Mouse (Mus musculus) left cerebral cortex, postnatal 10 days (tissue): Measurements from ENCODE around the gene Pop5. TPM values are rescaled to one million over a fixed set of nuclear protein-coding genes. Genes with fewer than 3 reads are reported as not detected.

ENCODE experiments used
- DNase-seq, 2 experiments: peaks; one replicate each; pipeline ENCODE4 v3.0.0; 2021 to 2022; ENCODE audit warnings: low spot score in 2 of 2, mixed read lengths in 1 of 2; ENCODE audit errors: extremely low spot score in 1 of 2
- intact Hi-C: fragments of 180-260 bp; cut with DNase I; formaldehyde crosslinking; loops from one replicate; pipeline ENCODE4 v1.15.1; 2025
- total RNA-seq, 2 experiments: library from RNA; stranded (reverse); gene quantifications; 2 replicates each; pipeline ENCODE4 v1.2.3; 2021

Pop5 gene
- total RNA-seq, 2 experiments from 2014 or later = 35.5 to 35.7 TPM

DNA sequence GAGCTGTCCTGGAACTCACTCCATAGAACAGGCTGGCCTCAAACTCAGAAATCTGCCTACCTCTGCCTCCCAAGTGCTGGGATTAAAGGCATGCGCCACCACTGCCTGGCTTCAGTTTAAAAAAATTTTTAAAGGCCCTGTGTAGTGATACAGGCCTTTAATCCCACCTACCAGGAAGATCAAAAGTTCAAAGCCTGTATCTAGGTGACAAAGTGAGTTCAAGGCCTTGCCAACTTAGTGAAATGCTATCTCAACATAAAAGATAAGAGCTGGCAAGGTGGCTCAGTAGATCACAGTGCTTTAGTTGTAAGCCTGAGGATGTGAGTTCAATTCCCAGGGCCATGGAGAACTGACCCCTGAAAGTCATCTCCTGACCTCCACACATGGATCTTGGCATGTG is 42.4 kb downstream of the Pop5 start:
- DNase-seq = no peak
- intact Hi-C loops = no loop called here

DNA sequence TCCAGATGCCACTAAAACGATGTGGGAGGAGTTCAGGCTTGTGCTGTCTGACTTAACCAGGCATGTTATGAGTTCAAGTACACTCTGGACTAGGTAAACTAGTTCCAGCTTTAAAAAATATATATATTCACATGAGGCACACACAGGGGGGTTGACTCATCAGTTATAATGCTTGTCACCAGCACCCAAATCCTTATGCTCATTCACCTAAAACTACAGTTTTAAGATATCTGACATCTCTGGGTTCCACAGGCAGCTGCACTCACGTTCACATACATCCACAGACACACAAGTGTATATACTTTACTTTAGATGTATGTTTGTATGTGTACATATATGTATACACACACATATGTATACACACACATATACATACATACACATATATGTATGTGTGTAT is 43.1 kb downstream of the Pop5 start:
- no peak for DNase-seq
- intact Hi-C loops = no loop called here

DNA sequence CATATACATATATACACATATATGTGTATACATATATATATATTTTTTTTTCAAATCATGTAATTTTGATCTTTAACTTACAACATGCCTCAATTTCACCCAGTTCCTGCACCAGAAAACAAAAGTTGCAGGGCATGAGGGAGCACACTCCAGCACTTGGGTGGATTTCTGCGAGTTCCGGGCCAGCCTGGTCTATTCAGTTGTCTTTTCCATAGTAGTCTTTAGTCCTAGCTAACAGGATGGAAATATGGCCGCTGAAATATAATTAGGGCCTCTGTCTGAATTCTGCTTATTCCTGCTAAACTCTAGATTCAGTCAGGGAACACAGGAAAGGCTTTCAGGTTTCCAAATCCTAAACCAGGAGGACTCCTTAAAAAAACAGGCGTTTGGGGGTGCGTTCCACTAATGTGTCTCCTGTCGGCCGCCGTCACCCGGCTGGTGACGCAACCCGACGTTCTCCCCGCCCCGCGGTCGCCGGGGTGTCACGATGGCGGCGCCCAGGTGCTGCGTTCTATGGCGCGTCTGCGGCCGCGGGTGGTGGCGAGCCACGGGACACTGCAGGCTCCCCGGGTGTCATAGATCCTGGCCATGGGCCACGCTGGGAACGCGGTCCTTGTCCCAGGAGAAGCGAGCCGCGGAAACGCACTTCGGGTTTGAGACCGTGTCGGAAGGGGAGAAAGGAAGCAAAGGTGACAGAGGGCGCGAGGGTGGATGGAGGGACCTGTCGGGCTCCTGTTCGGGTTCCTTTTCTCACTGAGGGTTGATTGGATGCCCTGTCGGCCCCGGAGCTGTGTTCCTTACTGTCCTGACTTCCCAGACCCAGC is 43.8 kb downstream of the Pop5 start, which contains the start of gene Coq5:
TSS of gene Coq5 (plus strand) at position 441 of the 824 bp plus-strand sequence.
- intact Hi-C loops = no loop called here

DNA sequence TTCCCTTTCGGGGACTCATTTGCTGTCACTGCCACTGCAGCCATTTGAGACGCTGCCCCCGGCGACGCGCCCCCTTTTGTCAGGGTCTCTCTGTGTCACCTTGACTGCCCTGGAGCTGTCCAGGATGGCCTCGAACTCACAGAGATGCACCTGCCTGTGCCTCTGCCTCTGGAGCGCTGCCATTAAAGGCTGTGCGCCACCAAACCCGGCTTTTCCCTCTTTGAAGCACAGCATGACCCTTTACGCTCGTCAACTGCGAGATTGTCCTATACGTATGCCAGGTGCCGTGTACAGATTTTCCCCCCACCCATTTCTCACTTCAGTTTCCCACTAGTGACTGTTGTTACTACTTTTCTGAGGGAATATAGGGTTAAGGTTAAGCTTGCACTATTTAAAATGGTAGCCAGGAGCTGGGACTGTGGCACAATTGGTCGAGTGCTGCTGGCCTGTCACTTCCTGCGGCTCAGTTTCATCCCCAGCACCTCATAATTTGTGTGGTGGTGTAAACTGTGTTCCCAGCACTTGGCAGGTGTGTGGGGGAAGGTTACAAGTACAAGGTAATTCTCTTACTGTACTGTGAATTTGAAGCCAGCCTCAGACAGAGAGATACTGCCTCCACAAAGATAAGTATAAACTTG is 44.5 kb downstream of the Pop5 start:
- peak in 1 of 2 experiments; percentile 53 for DNase-seq
- intact Hi-C loops = no loop called here

More for the DNA sequence above, 43.8 kb downstream of the Pop5 start, which contains the start of gene Coq5:
- DNase-seq = peak; percentile 76 to 92

DNA sequence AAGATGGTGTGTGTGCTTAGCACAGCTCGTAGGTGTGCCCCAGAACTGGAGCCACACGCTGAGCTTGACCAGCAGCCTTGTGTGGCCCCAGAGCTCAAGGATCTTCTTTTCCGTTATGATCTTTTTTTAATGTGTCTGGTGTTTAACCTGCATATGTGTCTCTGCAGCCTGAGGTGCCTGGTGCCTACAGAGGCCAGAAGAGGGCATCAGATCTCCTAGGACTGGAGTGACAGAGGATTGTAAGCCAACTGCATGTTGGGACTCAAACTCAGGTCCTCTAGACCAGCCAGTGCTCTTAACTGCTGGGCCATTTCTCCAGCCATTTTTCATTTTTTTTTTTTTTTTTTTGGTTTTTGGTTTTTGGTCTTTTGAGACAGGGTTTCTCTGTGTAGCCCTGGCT is 49.1 kb downstream of the Pop5 start:
- DNase-seq = no peak
- intact Hi-C loops = no loop called here

DNA sequence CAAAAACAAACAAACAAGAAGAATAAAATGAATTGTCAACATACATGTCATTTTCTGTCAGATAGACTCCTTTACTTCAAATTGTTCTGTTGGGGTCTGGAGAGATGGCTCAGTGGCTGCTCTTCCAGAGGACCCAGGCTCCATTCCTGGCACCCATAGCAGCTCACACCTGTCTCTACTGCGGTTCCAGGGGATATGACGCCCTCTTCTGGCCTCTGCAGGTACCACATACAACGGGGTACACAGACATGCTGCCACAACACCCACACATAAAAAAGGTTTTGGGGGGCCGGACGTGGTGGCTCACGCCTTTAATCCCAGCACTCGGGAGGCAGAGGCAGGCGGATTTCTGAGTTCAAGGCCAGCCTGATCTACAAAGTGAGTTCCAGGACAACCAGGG is 58.5 kb downstream of the Pop5 start:
- DNase-seq = no peak
- intact Hi-C loops = no loop called here

Other genes with a start within 250 kb of the Pop5 start
- 100 to 1,000 TPM; 112 to 115 TPM for gene Sppl3, start 224.7 kb upstream of the Pop5 start, total RNA-seq
- gene Gm10401, start 137.5 kb upstream of the Pop5 start, total RNA-seq = not detected
- 1 to 10 TPM; 4.9 to 5.8 TPM for gene Acads, start 116.5 kb upstream of the Pop5 start, total RNA-seq
- gene Unc119b, start 100.9 kb upstream of the Pop5 start, total RNA-seq = 10 to 100 TPM; 22.5 to 27.2 TPM
- 10 to 100 TPM; 68.0 to 72.3 TPM for gene Mlec, start 77.7 kb upstream of the Pop5 start, total RNA-seq
- gene Cabp1, start 41.5 kb upstream of the Pop5 start, total RNA-seq = 100 to 1,000 TPM; 109 to 111 TPM
- gene Rnf10, start 37.1 kb downstream of the Pop5 start, total RNA-seq = 100 to 1,000 TPM; 256 to 269 TPM
- gene Coq5, start 43.8 kb downstream of the Pop5 start, total RNA-seq = 10 to 100 TPM; 36.4 to 37.1 TPM
- 100 to 1,000 TPM; 702 to 749 TPM for gene Dynll1, start 65.2 kb downstream of the Pop5 start, total RNA-seq
- 10 to 100 TPM; 59.6 to 64.6 TPM for gene Srsf9, start 91.3 kb downstream of the Pop5 start, total RNA-seq
- 10 to 100 TPM; 23.8 to 25.5 TPM for gene Gatc, start 105.3 kb downstream of the Pop5 start, total RNA-seq
- 10 to 100 TPM; 30.3 to 32.8 TPM for gene Triap1, start 105.4 kb downstream of the Pop5 start, total RNA-seq
- 100 to 1,000 TPM; 685 to 725 TPM for gene Cox6a1, start 113.1 kb downstream of the Pop5 start, total RNA-seq
- gene Msi1, start 193.8 kb downstream of the Pop5 start, total RNA-seq = 10 to 100 TPM; 54.2 to 58.0 TPM
- gene Pla2g1b, start 230.4 kb downstream of the Pop5 start, total RNA-seq = not detected
- 10 to 100 TPM; 26.8 to 31.2 TPM for gene Sirt4, start 248.9 kb downstream of the Pop5 start, total RNA-seq